Mouse (Mus musculus) adrenal gland, adult (tissue): Measurements from ENCODE around the gene Cactin.
A peak's percentile ranks its signal among the peaks of the same experiment; 100 is the strongest.

Experiments
- DNase-seq, 2 experiments: peaks; one replicate each; pipeline ENCODE4 v3.0.0; 2022 to 2023; ENCODE audit warnings: low spot score in 1 of 2; ENCODE audit not compliant: inconsistent age in 2 of 2

Gene Cactin

GRCm38 (mm10) chr10:81363436-81364346, 42.8 kb downstream of the Cactin start:
- DNase-seq, result peak in 1 of 2 experiments; percentile 68

- peak; percentile 56 to 82 for DNase-seq
Observed at GRCm38 (mm10) chr10:81364666-81365065, 43.8 kb downstream of the Cactin start.

DNA sequence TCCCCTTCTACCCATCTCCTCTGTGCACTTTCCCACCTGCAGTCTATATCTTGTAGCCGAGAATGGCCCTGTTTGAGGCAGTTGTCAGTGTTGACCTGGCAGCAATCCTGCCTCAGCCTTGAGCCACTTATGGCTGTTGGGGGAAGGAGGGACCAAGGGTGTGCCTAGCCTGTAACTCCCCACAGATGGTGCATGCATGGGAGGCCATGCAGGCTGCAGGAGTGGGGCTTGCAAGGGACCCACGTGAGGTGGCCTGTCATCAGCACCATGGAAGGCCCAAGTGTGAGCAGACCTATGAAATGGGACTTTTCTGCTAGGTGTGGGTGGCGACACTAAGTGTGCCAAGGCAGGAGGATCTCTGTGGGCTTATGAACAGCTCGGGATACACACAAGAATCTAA, 44.2 kb downstream of the Cactin start:
- no peak for DNase-seq

DNA sequence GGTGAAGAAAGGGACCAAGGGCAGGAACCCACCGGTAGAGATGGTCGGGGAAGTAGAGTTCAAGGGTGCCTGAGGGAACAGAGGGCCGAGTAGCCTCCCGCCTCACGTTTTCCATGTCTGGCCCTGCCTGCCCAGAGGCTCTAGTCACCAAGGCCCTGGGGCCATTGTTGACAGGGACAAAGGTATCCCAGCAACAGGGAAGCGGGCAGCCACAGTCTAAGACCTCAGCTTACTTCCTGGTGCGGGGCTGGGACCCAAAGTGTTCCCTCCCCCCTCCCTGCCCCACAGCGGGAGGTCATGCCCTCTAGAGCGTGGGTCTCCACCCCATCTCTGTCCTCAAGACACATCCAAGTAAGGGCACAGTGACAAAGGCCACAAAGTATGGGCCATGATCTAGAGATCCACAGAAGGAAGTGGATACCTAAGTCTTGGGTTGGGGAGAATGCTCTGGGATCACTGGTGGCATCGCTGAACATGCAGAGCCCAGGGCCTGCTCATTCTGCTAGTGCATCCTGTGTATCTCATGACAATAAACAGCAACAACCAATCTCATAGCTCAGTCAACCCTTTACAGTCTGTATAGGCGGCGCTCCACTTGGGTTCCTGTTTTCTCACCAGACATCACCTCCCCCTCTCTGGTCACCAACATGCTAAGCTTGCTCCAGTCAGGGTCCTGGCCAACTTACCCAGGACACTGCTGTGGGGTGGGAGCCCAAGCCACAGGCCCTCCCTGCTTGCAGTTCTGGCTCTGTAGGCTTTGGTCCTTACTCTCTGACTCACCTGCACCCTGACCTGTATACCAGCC, 45.0 kb downstream of the Cactin start, which contains the start of gene 4930404N11Rik:
Gene 4930404N11Rik, minus strand, starts transcription at position 145 of the 805 bp plus-strand sequence.
- DNase-seq, result no peak

- no peak for DNase-seq
Observed at GRCm38 (mm10) chr10:81366477-81367206, 45.7 kb downstream of the Cactin start.

GRCm38 (mm10) chr10:81367207-81367495, 46.2 kb downstream of the Cactin start:
- no peak for DNase-seq

GRCm38 (mm10) chr10:81375322-81375721, 54.4 kb downstream of the Cactin start:
- DNase-seq, result no peak
